Mouse (Mus musculus) splenic B cell, adult 2 months (primary cell): ENCODE results near the gene Mybph.
A peak's percentile ranks its signal among the peaks of the same experiment; 100 is the strongest.
"Not testable (repeated sequence)": the region's sequence is repeated elsewhere in the genome, so short reads cannot be mapped to it uniquely, and the experiment has no call there.

Experiments used
- DNase-seq: peaks from one replicate; pipeline ENCODE4 v3.0.0-alpha.2; 2011; ENCODE audit warnings: low read depth, low spot score
- H3K27me3 ChIP-seq: 2 replicates; pipeline ENCODE4 v1.6.1; 2012; ENCODE audit warnings: mild to moderate bottlenecking, low read length, moderate library complexity, mixed read lengths; ENCODE audit not compliant: control insufficient read depth, poor library complexity, insufficient read depth, severe bottlenecking
- H3K36me3 ChIP-seq: 2 replicates; pipeline ENCODE4 v1.6.1; 2012; ENCODE audit warnings: mild to moderate bottlenecking, low read length, moderate library complexity, mixed read lengths; ENCODE audit not compliant: control insufficient read depth, poor library complexity, insufficient read depth, severe bottlenecking

The Mybph gene

DNA sequence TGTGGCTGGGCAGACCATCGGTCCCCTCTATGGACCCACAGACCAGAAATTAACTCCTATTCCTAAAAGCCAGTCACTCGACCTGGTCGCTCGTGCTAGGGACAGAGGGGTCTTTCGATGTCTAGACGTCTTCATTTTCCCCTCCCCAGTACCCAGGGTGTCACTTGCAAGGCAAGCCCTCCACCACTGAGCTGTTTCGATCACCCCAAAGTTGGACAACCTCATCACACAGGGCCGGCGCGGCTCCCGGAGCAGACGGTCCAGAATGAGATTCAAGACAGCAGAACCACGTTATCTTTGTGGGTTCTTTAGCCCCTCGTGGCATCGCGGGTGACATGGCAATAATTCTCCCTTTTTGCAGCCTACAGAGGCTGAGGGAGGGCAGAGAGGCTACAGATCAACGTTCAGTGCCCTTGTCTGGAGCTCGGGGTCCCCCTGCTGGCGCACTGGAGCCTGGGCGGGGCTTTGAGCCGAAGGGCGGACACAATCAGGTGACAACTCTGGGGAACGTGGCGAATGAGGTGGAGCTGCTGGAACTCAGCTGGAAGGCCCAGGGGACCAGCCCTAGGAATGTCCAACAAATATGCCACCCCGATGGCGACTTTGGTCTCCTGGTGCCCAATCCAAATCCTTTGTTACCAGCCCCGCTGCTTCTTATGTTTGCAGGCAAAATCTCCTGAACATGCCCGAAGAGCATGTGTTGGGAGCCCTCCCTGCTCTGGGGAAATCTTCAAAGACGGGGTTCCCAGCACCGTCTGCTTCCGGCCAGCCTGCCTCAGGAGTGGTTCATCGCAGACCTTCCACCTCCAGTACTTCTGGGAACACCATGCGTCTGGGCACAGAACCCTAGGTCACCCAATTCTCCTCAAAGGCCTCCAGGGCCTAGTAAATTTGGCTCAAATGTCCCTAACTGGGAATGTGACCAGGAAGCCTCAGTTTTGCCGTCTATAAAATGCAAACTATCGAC lies 51.0 kb downstream of the Mybph start:
- no peaks in the 10 kb centered on the region for H3K36me3 ChIP-seq
- no peaks in the 10 kb centered on the region for H3K27me3 ChIP-seq
- DNase-seq = peak; percentile 81

DNA sequence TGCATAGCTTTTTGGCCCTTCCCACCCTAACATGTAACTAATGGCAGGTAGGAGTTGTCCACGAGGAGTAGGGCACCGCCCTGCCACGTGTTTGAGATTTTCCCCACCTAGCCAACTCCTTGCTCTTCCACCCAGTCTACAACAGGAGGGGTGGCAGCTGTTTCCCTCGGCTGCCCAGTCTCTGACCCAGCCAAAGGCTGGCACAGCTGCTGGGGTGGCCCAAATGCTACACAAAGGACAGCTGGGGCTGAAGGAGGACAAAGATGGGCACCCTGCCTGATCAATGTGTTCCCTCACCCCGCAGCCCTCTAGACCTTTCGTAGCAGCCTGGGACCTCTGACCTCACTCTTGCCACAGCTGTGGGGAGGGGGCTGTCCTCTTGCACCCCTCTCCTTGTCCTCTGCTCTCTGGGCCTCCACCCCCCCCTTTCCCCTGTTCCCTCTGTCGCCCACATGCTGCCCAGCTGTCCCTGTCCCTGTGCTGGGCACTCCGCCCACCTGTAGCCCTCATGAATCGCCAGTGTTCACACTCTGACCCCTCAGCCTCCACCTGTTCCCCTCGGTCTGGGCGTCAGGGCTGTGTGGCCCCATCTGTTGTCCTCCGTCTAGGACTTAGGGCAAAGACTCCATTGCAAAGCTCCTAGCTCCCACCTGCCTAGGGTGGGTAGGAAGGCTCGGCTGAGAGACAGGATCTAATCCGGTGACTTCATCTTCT lies 51.9 kb downstream of the Mybph start:
- no peak for DNase-seq
- Histone ChIP-seq H3K27me3 (no peaks in the 10 kb centered on the region), H3K36me3 (no peaks in the 10 kb centered on the region)

DNA sequence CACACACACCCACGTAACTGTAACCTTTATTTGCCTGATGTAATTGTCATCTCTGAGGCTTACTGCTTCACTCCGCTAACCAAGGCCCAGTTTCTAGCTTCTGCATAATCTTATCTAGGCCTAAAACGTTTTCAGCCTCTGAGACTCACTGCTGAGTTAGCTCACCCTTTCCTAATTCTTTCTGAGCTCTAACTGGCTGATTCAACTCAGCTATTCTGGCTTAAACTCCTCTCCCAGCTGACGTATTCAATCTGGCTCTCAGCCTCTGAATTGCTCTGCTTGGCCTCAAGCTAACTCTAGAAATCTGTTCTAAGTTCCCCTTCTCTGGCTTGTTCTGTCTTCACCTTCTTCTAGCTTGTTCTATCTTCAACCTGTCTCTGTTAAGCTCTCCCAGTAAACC lies 53.3 kb downstream of the Mybph start:
- Histone ChIP-seq H3K27me3 (no peaks in the 10 kb centered on the region), H3K36me3 (no peaks in the 10 kb centered on the region)
- DNase-seq = no peak

DNA sequence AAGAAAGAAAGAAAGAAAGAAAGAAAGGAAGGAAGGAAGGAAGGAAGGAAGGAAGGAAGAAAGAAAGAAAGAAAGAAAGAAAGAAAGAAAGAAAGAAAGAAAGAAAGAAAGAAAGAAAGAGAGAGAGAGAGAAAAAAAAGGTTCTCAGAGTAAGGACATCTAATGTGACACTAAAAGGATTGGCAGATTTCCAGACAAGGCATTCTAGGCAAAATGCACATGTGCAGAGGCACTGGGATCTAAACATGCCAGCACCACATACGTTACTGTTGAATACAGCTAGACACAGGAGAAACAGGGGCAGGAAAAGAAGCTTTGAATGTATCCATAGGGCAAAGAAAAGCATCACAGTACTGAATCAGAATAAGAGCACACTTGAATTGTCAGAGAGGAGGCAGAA lies 56.4 kb downstream of the Mybph start:
- not testable (repeated sequence) for H3K27me3 ChIP-seq, H3K36me3 ChIP-seq, DNase-seq
